Mouse (Mus musculus): ENCODE measurements around the gene Slc35d3.

The Slc35d3 gene

GRCm38 (mm10) chr10:19835887-19836710 is 15.2 kb downstream of the Slc35d3 start:
- DNase-seq (ENCODE audit: low spot score in 2 of 2) = no peak

- DNase-seq (ENCODE audit: low spot score in 2 of 2) = no peak
Measured at GRCm38 (mm10) chr10:19834222-19834621, 17.0 kb downstream of the Slc35d3 start.

GRCm38 (mm10) chr10:19831072-19831849 is 20.0 kb downstream of the Slc35d3 start:
- no peak for DNase-seq (ENCODE audit: low spot score in 2 of 2)

- DNase-seq (ENCODE audit: low spot score in 2 of 2) = no peak
Measured at GRCm38 (mm10) chr10:19820986-19821385, 30.3 kb downstream of the Slc35d3 start.

- DNase-seq (ENCODE audit: low spot score in 2 of 2) = no peak
Measured at GRCm38 (mm10) chr10:19818723-19819355, 32.4 kb downstream of the Slc35d3 start.

GRCm38 (mm10) chr10:19815371-19815770 is 35.9 kb downstream of the Slc35d3 start:
- no peak for DNase-seq (ENCODE audit: low spot score in 2 of 2)

- DNase-seq (ENCODE audit: low spot score in 2 of 2) = peak in 1 of 2 experiments; percentile 45
Measured at GRCm38 (mm10) chr10:19811436-19812172, 39.7 kb downstream of the Slc35d3 start.

- no peak for DNase-seq (ENCODE audit: low spot score in 2 of 2)
Measured at GRCm38 (mm10) chr10:19804763-19805162, 46.5 kb downstream of the Slc35d3 start.

- DNase-seq (ENCODE audit: low spot score in 2 of 2) = no peak
Measured at GRCm38 (mm10) chr10:19802958-19803357, 48.3 kb downstream of the Slc35d3 start.

All from right cerebral cortex, postnatal 10 days (tissue).